Mouse (Mus musculus): ENCODE results near the gene Cldn14. TPM values are rescaled to one million over a fixed set of nuclear protein-coding genes. Genes with fewer than 3 reads are reported as not detected.

Cldn14 gene
- polyA plus RNA-seq, 1 experiment from 2014 or later = not detected

DNA sequence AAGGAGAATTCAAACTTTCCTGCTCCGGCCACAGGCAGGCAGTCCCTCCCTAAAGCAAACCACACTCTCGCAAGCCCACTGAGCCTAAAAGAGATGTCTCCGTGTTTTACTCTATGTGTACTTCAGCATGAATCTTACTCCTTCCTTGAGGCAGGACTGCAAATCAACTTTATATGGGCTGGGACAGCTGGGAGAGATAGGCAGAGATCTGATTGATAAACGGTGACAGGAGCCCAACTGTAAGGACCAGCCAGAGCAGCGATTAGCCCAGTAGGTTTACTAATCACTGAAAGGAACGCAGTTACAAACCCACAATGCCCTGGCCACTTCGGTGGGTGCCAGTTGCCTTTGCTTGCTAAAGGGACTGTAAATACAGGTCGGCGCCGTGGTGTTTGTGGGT, 35.5 kb downstream of the Cldn14 start:
- no peak overlapping the region for H3K27ac ChIP-seq (ENCODE audit: low read length)
- ATAC-seq (ENCODE audit: low read depth) = peak; percentile 20; the same call in 1 of the 2 replicates
- no peaks in the 10 kb centered on the region for H3K9me3 ChIP-seq (ENCODE audit: control insufficient read depth, low read length)
- H3K36me3 ChIP-seq (ENCODE audit: control insufficient read depth, insufficient read depth, low read length) = no peaks in the 10 kb centered on the region
- 25% methylated on average over 10 of the region's 10 CpGs for WGBS
- H3K4me2 ChIP-seq (ENCODE audit: low read depth, low read length) = peak overlapping the region; percentile 48
- no peaks in the 10 kb centered on the region for H3K4me1 ChIP-seq (replicated peaks; ENCODE audit: control insufficient read depth, insufficient read depth, low read length)
- no peaks in the 10 kb centered on the region for H3K27me3 ChIP-seq (ENCODE audit: control insufficient read depth, insufficient read depth, low read depth, low read length)
- peak overlapping the region; percentile 21 for H3K4me3 ChIP-seq (ENCODE audit: low read length)
- peak overlapping the region; percentile 33; the same call in 1 of the 2 replicates for H3K9ac ChIP-seq (ENCODE audit: low read length)

DNA sequence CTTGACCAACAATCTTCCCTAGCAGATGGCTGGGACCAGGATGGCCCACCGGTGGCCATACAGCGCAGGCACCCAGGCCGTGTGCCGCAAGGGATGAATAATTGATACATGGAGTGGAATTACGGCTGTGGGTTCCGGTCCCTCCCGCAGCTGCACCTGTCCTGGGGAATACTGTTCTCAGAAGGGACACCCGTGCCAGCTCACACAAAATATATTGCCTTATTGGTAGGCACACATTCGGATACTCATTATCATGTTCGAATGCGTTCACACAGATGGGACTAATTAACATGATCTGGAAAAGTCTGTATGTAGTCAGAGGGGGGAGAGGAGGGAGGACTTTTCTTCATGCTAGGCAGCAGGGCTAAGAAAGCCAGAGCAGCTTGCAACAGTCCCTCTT, 37.6 kb downstream of the Cldn14 start:
- Histone ChIP-seq H3K36me3 (ENCODE audit: control insufficient read depth, insufficient read depth, low read length) (no peaks in the 10 kb centered on the region), H3K27me3 (ENCODE audit: control insufficient read depth, insufficient read depth, low read depth, low read length) (no peaks in the 10 kb centered on the region), H3K27ac (ENCODE audit: low read length) (no peak overlapping the region), H3K4me2 (ENCODE audit: low read depth, low read length) (no peak overlapping the region), H3K9ac (ENCODE audit: low read length) (no peak overlapping the region), H3K9me3 (ENCODE audit: control insufficient read depth, low read length) (no peaks in the 10 kb centered on the region), H3K4me1 (replicated peaks; ENCODE audit: control insufficient read depth, insufficient read depth, low read length) (no peaks in the 10 kb centered on the region), H3K4me3 (ENCODE audit: low read length) (no peak overlapping the region)
- ATAC-seq (ENCODE audit: low read depth) = no peak
- 89% methylated on average over 11 of the region's 11 CpGs for WGBS

DNA sequence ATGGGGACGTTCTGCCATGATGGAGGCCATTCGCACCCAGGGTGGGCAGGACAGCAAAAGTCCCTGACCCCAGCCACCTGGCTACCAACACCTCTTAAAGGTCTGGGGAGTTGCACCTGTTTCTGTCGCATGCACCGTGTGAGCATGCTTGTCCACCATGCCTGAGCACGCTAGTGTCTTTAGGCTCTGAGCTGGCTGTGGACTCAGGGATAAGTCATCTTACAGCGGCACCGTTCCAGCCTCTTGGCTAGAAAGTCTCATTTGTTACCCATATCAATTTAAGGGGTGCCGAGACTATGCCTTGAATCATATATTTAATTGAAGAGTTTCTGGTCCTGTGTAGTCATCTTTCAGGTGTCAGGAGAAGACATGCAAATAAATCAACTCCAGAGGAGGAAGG, 40.7 kb downstream of the Cldn14 start:
- 87% methylated on average over 8 of the region's 8 CpGs for WGBS
- H3K27me3 ChIP-seq (ENCODE audit: control insufficient read depth, insufficient read depth, low read depth, low read length) = no peaks in the 10 kb centered on the region
- H3K4me3 ChIP-seq (ENCODE audit: low read length) = no peak overlapping the region

DNA sequence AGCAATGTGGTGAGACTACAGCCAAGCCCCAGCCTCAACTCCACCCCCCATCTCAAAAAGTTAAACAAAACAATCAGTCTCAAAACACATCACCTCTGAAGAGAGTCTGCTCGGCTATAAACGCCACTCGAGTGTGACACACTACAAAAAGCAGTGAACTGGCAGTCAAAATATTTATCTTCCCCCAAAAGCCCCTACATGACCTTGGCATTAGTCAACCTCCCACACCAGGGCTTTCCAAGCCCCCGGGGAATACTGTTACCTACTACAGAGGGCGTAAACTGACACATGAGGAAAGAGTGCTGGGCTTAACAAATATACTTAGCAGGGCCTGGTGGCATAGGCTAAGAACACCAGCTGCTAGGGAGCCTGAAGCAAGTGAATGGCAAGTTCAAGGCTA, 46.4 kb downstream of the Cldn14 start:
- ATAC-seq (ENCODE audit: low read depth) = no peak
- 17% methylated on average over 5 of the region's 5 CpGs for WGBS
- H3K27ac ChIP-seq (ENCODE audit: low read length) = no peak overlapping the region
- no peaks in the 10 kb centered on the region for H3K9me3 ChIP-seq (ENCODE audit: control insufficient read depth, low read length)
- no peak overlapping the region for H3K4me2 ChIP-seq (ENCODE audit: low read depth, low read length)
- no peaks in the 10 kb centered on the region for H3K36me3 ChIP-seq (ENCODE audit: control insufficient read depth, insufficient read depth, low read length)
- no peaks in the 10 kb centered on the region for H3K4me1 ChIP-seq (replicated peaks; ENCODE audit: control insufficient read depth, insufficient read depth, low read length)
- H3K4me3 ChIP-seq (ENCODE audit: low read length) = no peak overlapping the region
- no peak overlapping the region for H3K9ac ChIP-seq (ENCODE audit: low read length)
- H3K27me3 ChIP-seq (ENCODE audit: control insufficient read depth, insufficient read depth, low read depth, low read length) = no peaks in the 10 kb centered on the region

More for the DNA sequence above, 40.7 kb downstream of the Cldn14 start:
- ATAC-seq (ENCODE audit: low read depth) = no peak
- no peaks in the 10 kb centered on the region for H3K4me1 ChIP-seq (replicated peaks; ENCODE audit: control insufficient read depth, insufficient read depth, low read length)
- H3K9me3 ChIP-seq (ENCODE audit: control insufficient read depth, low read length) = no peaks in the 10 kb centered on the region
- no peaks in the 10 kb centered on the region for H3K36me3 ChIP-seq (ENCODE audit: control insufficient read depth, insufficient read depth, low read length)
- H3K4me2 ChIP-seq (ENCODE audit: low read depth, low read length) = no peak overlapping the region
- no peak overlapping the region for H3K9ac ChIP-seq (ENCODE audit: low read length)
- H3K27ac ChIP-seq (ENCODE audit: low read length) = no peak overlapping the region

DNA sequence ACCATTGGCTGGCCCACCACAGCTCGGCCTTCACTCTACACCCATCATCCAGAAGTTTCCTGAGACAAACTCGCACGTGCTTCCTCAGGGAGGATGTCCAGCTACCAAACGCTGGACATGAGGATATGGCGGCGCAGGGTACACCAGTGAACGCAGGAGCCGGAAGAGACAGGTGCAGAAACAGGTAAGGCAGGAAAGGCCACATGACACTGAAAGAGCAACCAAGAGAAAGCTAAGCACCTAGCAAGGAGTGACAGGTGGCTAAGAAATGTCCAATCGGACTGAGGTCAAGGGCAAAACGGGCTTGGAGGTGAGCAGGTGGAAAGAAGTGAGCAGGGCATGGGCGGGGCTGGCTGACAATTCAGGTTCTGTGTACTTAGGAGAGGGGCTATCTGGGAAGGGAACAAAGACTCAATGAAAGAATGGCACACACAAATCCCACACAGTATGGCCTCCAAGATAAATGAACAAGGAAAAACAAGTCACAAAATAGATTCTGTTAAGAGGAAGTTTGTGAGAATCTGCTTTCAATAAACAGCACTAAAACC, 47.5 kb downstream of the Cldn14 start:
- no peak overlapping the region for H3K4me3 ChIP-seq (ENCODE audit: low read length)
- no peak overlapping the region for H3K27ac ChIP-seq (ENCODE audit: low read length)
- no peak overlapping the region for H3K4me2 ChIP-seq (ENCODE audit: low read depth, low read length)
- H3K9ac ChIP-seq (ENCODE audit: low read length) = no peak overlapping the region
- H3K36me3 ChIP-seq (ENCODE audit: control insufficient read depth, insufficient read depth, low read length) = no peaks in the 10 kb centered on the region
- H3K4me1 ChIP-seq (replicated peaks; ENCODE audit: control insufficient read depth, insufficient read depth, low read length) = no peaks in the 10 kb centered on the region
- H3K9me3 ChIP-seq (ENCODE audit: control insufficient read depth, low read length) = no peaks in the 10 kb centered on the region
- 65% methylated on average over 11 of the region's 11 CpGs for WGBS
- no peaks in the 10 kb centered on the region for H3K27me3 ChIP-seq (ENCODE audit: control insufficient read depth, insufficient read depth, low read depth, low read length)
- ATAC-seq (ENCODE audit: low read depth) = no peak

DNA sequence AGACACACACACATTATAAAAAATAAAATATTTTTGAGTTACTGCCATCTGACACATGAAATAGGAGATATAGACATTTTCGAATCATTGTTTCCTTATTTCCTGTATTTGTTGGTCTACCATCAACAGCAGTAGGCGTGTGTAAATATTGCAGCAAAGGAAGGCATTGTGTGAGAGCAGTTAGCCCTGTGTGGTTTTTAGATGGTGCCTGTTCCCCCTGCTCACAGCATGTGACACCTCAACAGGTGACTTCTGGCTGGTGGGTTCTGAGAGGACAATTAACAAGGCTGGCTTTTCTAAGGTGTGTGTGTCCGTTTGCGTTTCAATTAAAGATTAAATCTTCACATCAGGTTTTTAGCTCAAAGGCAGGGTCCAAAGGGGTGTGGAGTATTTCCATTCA, 48.1 kb downstream of the Cldn14 start:
- WGBS = 78% methylated on average over 4 of the region's 4 CpGs
- no peak overlapping the region for H3K4me2 ChIP-seq (ENCODE audit: low read depth, low read length)
- H3K27ac ChIP-seq (ENCODE audit: low read length) = no peak overlapping the region
- H3K9ac ChIP-seq (ENCODE audit: low read length) = no peak overlapping the region
- H3K9me3 ChIP-seq (ENCODE audit: control insufficient read depth, low read length) = no peaks in the 10 kb centered on the region
- no peak for ATAC-seq (ENCODE audit: low read depth)
- H3K27me3 ChIP-seq (ENCODE audit: control insufficient read depth, insufficient read depth, low read depth, low read length) = no peaks in the 10 kb centered on the region
- no peaks in the 10 kb centered on the region for H3K36me3 ChIP-seq (ENCODE audit: control insufficient read depth, insufficient read depth, low read length)
- no peaks in the 10 kb centered on the region for H3K4me1 ChIP-seq (replicated peaks; ENCODE audit: control insufficient read depth, insufficient read depth, low read length)
- H3K4me3 ChIP-seq (ENCODE audit: low read length) = no peak overlapping the region

DNA sequence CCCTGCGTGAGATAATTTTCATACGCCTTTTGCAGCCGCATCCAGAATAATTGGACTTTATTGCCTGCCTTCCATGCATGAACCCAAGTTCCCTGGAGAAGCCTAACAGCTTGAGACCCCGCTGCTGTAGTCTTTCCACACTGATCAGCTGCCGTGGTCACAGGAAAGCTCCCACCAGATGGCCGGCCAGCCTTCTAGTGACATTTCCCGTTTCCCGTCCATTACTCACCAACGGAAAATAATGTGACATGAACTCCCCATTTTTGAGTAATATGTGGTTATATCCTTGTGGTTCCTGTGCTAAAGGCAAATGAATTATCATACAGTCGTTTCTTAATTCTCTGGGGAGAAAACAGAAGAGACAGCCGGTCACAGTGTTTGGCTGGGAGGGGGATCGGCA, 51.2 kb downstream of the Cldn14 start:
- H3K36me3 ChIP-seq (ENCODE audit: control insufficient read depth, insufficient read depth, low read length) = no peaks in the 10 kb centered on the region
- H3K9ac ChIP-seq (ENCODE audit: low read length) = no peak overlapping the region
- H3K27ac ChIP-seq (ENCODE audit: low read length) = no peak overlapping the region
- H3K4me1 ChIP-seq (replicated peaks; ENCODE audit: control insufficient read depth, insufficient read depth, low read length) = no peaks in the 10 kb centered on the region
- ATAC-seq (ENCODE audit: low read depth) = no peak
- H3K27me3 ChIP-seq (ENCODE audit: control insufficient read depth, insufficient read depth, low read depth, low read length) = no peaks in the 10 kb centered on the region
- no peaks in the 10 kb centered on the region for H3K9me3 ChIP-seq (ENCODE audit: control insufficient read depth, low read length)
- WGBS = 55% methylated on average over 12 of the region's 12 CpGs
- H3K4me2 ChIP-seq (ENCODE audit: low read depth, low read length) = no peak overlapping the region
- H3K4me3 ChIP-seq (ENCODE audit: low read length) = no peak overlapping the region

DNA sequence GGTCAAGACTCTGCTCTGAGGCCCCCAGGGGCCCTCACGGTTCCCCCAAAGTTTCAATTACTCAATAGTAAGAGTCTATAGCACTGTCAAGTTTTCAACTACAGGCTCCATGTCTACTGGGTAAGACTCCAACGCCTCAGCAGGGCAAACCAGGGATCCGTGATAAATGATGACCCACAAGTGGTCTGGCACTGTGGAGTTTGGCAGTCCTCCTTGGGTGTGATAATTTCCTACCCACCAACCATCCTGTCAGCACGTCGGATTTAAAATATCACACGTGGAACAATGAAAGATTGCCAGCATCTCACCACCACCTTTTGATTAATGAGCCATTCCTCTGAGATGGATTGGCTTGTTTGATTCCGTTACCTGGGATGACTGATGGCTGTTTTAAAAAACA, 51.7 kb downstream of the Cldn14 start:
- Histone ChIP-seq H3K36me3 (ENCODE audit: control insufficient read depth, insufficient read depth, low read length) (no peaks in the 10 kb centered on the region), H3K27me3 (ENCODE audit: control insufficient read depth, insufficient read depth, low read depth, low read length) (no peaks in the 10 kb centered on the region), H3K9me3 (ENCODE audit: control insufficient read depth, low read length) (no peaks in the 10 kb centered on the region), H3K4me2 (ENCODE audit: low read depth, low read length) (no peak overlapping the region), H3K4me1 (replicated peaks; ENCODE audit: control insufficient read depth, insufficient read depth, low read length) (no peaks in the 10 kb centered on the region), H3K9ac (ENCODE audit: low read length) (no peak overlapping the region), H3K4me3 (ENCODE audit: low read length) (no peak overlapping the region), H3K27ac (ENCODE audit: low read length) (no peak overlapping the region)
- WGBS = 57% methylated on average over 7 of the region's 7 CpGs
- ATAC-seq (ENCODE audit: low read depth) = no peak

DNA sequence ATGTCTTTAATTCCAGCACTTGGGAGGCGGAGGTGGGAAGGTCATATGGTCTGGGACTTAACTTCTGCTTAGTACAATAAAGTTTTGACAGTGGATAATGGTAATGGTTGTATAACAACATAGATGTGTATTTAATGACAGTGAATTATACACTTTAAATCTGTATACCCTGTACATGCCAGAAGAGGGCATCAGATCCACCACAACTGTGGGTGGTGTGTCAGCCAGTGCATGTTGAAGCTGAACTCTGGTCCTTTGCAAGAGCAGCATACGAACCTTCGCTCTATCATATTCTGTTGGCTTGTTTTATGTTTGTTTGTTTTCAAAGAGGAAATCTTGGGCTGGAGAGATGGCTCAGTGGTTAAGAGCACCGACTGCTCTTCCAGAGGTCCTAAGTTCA, 61.2 kb downstream of the Cldn14 start:
- Histone ChIP-seq H3K4me3 (ENCODE audit: low read length) (no peak overlapping the region), H3K9ac (ENCODE audit: low read length) (no peak overlapping the region), H3K27ac (ENCODE audit: low read length) (no peak overlapping the region), H3K4me2 (ENCODE audit: low read depth, low read length) (no peak overlapping the region), H3K36me3 (ENCODE audit: control insufficient read depth, insufficient read depth, low read length) (no peaks in the 10 kb centered on the region), H3K9me3 (ENCODE audit: control insufficient read depth, low read length) (no peaks in the 10 kb centered on the region), H3K27me3 (ENCODE audit: control insufficient read depth, insufficient read depth, low read depth, low read length) (0 out of 2 replicates have a peak, but pooled peaks cover 3% of the 10 kb centered on the region), H3K4me1 (replicated peaks; ENCODE audit: control insufficient read depth, insufficient read depth, low read length) (no peaks in the 10 kb centered on the region)
- WGBS = 76% methylated on average over 4 of the region's 4 CpGs
- ATAC-seq (ENCODE audit: low read depth) = no peak

DNA sequence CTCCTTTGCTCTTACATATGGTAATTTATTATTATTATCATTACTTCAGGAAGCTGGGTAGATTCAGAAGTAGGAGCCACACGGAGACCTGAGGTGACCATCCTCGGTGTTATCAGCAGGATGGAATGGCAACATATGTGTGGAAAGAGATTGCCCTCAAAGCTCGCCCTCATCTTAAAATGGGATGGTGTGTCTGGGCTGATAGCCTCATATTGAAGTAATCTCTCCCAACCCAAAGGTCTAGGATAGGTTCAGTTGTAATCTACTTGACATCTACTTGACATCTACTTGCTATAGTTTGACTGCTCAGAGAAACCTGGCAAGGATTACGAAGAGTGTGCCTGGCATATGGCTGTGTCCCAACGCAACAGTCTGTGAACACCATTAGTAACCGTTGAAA, 64.3 kb downstream of the Cldn14 start:
- no peak for ATAC-seq (ENCODE audit: low read depth)
- whole genome bisulfite sequencing = 81% methylated on average over 6 of the region's 6 CpGs
- Histone ChIP-seq H3K4me3 (ENCODE audit: low read length) (no peak overlapping the region), H3K27me3 (ENCODE audit: control insufficient read depth, insufficient read depth, low read depth, low read length) (0 out of 2 replicates have a peak, but pooled peaks cover 3% of the 10 kb centered on the region), H3K4me2 (ENCODE audit: low read depth, low read length) (no peak overlapping the region), H3K9me3 (ENCODE audit: control insufficient read depth, low read length) (no peaks in the 10 kb centered on the region), H3K27ac (ENCODE audit: low read length) (no peak overlapping the region), H3K9ac (ENCODE audit: low read length) (no peak overlapping the region), H3K4me1 (replicated peaks; ENCODE audit: control insufficient read depth, insufficient read depth, low read length) (peaks cover 4% of the 10 kb centered on the region; the same call in 1 of the 2 replicates), H3K36me3 (ENCODE audit: control insufficient read depth, insufficient read depth, low read length) (no peaks in the 10 kb centered on the region)
